19 mouse cellular contexts compared by ENCODE assay signal in genomic region chr17:90252196-90252595, GRCm38 (mm10).
DNase-seq lines count a peak whose midpoint lies in the region; ATAC-seq lines count a peak whose summit lies in the region.
"Had no signal": no experiment of that assay in that cellular context is flagged by ENCODE, and none has a peak within 500 bp of the region (broad histone marks: within the 10 kb centered on the region; RNA-seq: fewer than 3 reads in every experiment).

No protein-coding gene starts in this region.

- no peaks in the 10 kb centered on the region for H3K9me3 ChIP-seq in forebrain, embryonic 16.5 days (ENCODE audit: control insufficient read depth, low read length)
- H3K9me3 ChIP-seq in forebrain, embryonic 10.5 days = no peaks in the 10 kb centered on the region
- H3K9me3 ChIP-seq in midbrain, embryonic 12.5 days = no peaks in the 10 kb centered on the region
- H3K9me3 ChIP-seq in midbrain, embryonic 16.5 days (replicated peaks; ENCODE audit: control insufficient read depth, low read length, poor library complexity, severe bottlenecking) = no peaks in the 10 kb centered on the region
- no peaks in the 10 kb centered on the region for H3K9me3 ChIP-seq in intestine, embryonic 16.5 days (ENCODE audit: control insufficient read depth, low read length)
- H3K9me3 ChIP-seq: limb, embryonic 10.5 days; liver, embryonic 13.5 days had no signal

- no peak for DNase-seq in forebrain, embryonic 10.5 days (ENCODE audit: extremely low spot score, low spot score)
- DNase-seq in cerebellum, postnatal 36 days = peak; percentile 30 to 43
- no peak for DNase-seq in ovary, postnatal 36 days (ENCODE audit: low spot score)
- DNase-seq: adrenal gland, adult 8-10 months; gastrocnemius, postnatal 36 days; heart, postnatal 36 days; kidney, adult 18-20 months; layer of hippocampus, postnatal 36 days; liver, embryonic 13.5 days; lung, postnatal 10 days; retina, postnatal 1 day; thymus, adult 18-20 months had no signal

- no peak overlapping the region for H3K4me2 ChIP-seq in forebrain, embryonic 16.5 days (ENCODE audit: low read length)
- no peak overlapping the region for H3K4me2 ChIP-seq in midbrain, embryonic 12.5 days (replicated peaks)
- no peak overlapping the region for H3K4me2 ChIP-seq in midbrain, embryonic 16.5 days (ENCODE audit: low read length)
- no peak overlapping the region for H3K4me2 ChIP-seq in intestine, embryonic 16.5 days (ENCODE audit: low read depth, low read length)
- H3K4me2 ChIP-seq: heart, embryonic 11.5 days; liver, embryonic 13.5 days had no signal

- H3K27me3 ChIP-seq in forebrain, embryonic 16.5 days (replicated peaks; ENCODE audit: control insufficient read depth, insufficient read depth, low read length) = no peaks in the 10 kb centered on the region
- H3K27me3 ChIP-seq in forebrain, embryonic 10.5 days (ENCODE audit: poor library complexity, severe bottlenecking) = no peaks in the 10 kb centered on the region
- no peaks in the 10 kb centered on the region for H3K27me3 ChIP-seq in midbrain, embryonic 12.5 days
- no peaks in the 10 kb centered on the region for H3K27me3 ChIP-seq in midbrain, embryonic 16.5 days (ENCODE audit: control insufficient read depth, insufficient read depth, low read depth, low read length)
- no peaks in the 10 kb centered on the region for H3K27me3 ChIP-seq in intestine, embryonic 16.5 days (replicated peaks; ENCODE audit: control insufficient read depth, insufficient read depth, low read length)
- H3K27me3 ChIP-seq: liver, embryonic 13.5 days had no signal

- H3K36me3 ChIP-seq in forebrain, embryonic 16.5 days (ENCODE audit: control insufficient read depth, insufficient read depth) = no peaks in the 10 kb centered on the region
- H3K36me3 ChIP-seq in forebrain, embryonic 10.5 days (replicated peaks) = no peaks in the 10 kb centered on the region
- no peaks in the 10 kb centered on the region for H3K36me3 ChIP-seq in midbrain, embryonic 12.5 days
- H3K36me3 ChIP-seq in midbrain, embryonic 16.5 days (ENCODE audit: control insufficient read depth, insufficient read depth, low read length) = no peaks in the 10 kb centered on the region
- H3K36me3 ChIP-seq in intestine, embryonic 16.5 days (ENCODE audit: control insufficient read depth, insufficient read depth, low read length) = no peaks in the 10 kb centered on the region
- H3K36me3 ChIP-seq: G1E; limb, embryonic 10.5 days; liver, embryonic 13.5 days had no signal

- no peak overlapping the region for H3K27ac ChIP-seq in forebrain, embryonic 16.5 days (ENCODE audit: low read length)
- H3K27ac ChIP-seq in forebrain, embryonic 10.5 days = no peak overlapping the region
- H3K27ac ChIP-seq in midbrain, embryonic 12.5 days (replicated peaks) = no peak overlapping the region
- no peak overlapping the region for H3K27ac ChIP-seq in midbrain, embryonic 16.5 days (ENCODE audit: low read length)
- no peak overlapping the region for H3K27ac ChIP-seq in intestine, embryonic 16.5 days (ENCODE audit: low read length)
- H3K27ac ChIP-seq: limb, embryonic 10.5 days; liver, embryonic 13.5 days had no signal

- H3K4me3 ChIP-seq in forebrain, embryonic 16.5 days (replicated peaks; ENCODE audit: low read length) = no peak overlapping the region
- no peak overlapping the region for H3K4me3 ChIP-seq in forebrain, embryonic 10.5 days
- no peak overlapping the region for H3K4me3 ChIP-seq in midbrain, embryonic 12.5 days
- no peak overlapping the region for H3K4me3 ChIP-seq in midbrain, embryonic 16.5 days (ENCODE audit: low read depth, low read length)
- no peak overlapping the region for H3K4me3 ChIP-seq in intestine, embryonic 16.5 days (ENCODE audit: low read length)
- H3K4me3 ChIP-seq: limb, embryonic 10.5 days; liver, embryonic 13.5 days had no signal

- no peak overlapping the region for H3K9ac ChIP-seq in forebrain, embryonic 16.5 days (replicated peaks; ENCODE audit: low read depth, low read length)
- H3K9ac ChIP-seq in midbrain, embryonic 12.5 days (replicated peaks) = no peak overlapping the region
- H3K9ac ChIP-seq in midbrain, embryonic 16.5 days (ENCODE audit: low read depth, low read length) = no peak overlapping the region
- H3K9ac ChIP-seq in intestine, embryonic 16.5 days (ENCODE audit: low read depth, low read length) = no peak overlapping the region
- H3K9ac ChIP-seq: liver, embryonic 13.5 days had no signal

- H3K4me1 ChIP-seq in forebrain, embryonic 16.5 days (replicated peaks; ENCODE audit: control insufficient read depth, insufficient read depth, low read length) = peaks cover 4% of the 10 kb centered on the region
- H3K4me1 ChIP-seq in forebrain, embryonic 10.5 days = peaks cover 14% of the 10 kb centered on the region
- H3K4me1 ChIP-seq in midbrain, embryonic 12.5 days = peaks cover 15% of the 10 kb centered on the region
- peaks cover 18% of the 10 kb centered on the region for H3K4me1 ChIP-seq in midbrain, embryonic 16.5 days (ENCODE audit: control insufficient read depth, insufficient read depth, low read length)
- H3K4me1 ChIP-seq in intestine, embryonic 16.5 days (ENCODE audit: control insufficient read depth, insufficient read depth, low read length) = no peaks in the 10 kb centered on the region
- H3K4me1 ChIP-seq: liver, embryonic 13.5 days had no signal

- WGBS in forebrain, embryonic 16.5 days = 68% methylated on average over 1 of the region's 1 CpGs
- WGBS in forebrain, embryonic 10.5 days = 93% methylated on average over 1 of the region's 1 CpGs
- 64% methylated on average over 1 of the region's 1 CpGs for WGBS in midbrain, embryonic 12.5 days
- 42% methylated on average over 1 of the region's 1 CpGs for WGBS in midbrain, embryonic 16.5 days
- 50% methylated on average over 1 of the region's 1 CpGs for WGBS in intestine, embryonic 16.5 days

- peak; percentile 37; the same call in 1 of the 2 replicates for ATAC-seq in forebrain, embryonic 16.5 days
- ATAC-seq in midbrain, embryonic 12.5 days (ENCODE audit: low FRiP score, low read depth) = 0 out of 2 replicates have a peak, but pooled peaks have one; percentile 25
- ATAC-seq in midbrain, embryonic 16.5 days = no peak
- ATAC-seq in intestine, embryonic 16.5 days = no peak

Comparison
In these comparisons a context has a peak if more than half of its experiments do, and no peak if none do; other contexts are left out.
1. ATAC-seq: peak in forebrain, embryonic 16.5 days (single experiment) and midbrain, embryonic 12.5 days (single experiment); none in midbrain, embryonic 16.5 days (single experiment) and intestine, embryonic 16.5 days (single experiment).
2. DNase-seq: peak in cerebellum, postnatal 36 days (2 of 2); none in forebrain, embryonic 10.5 days (single experiment) and ovary, postnatal 36 days (single experiment).